Mouse (Mus musculus) layer of hippocampus, adult 11-12 months (tissue): ENCODE data around the gene Dirc2.
A peak's percentile ranks its signal among the peaks of the same experiment; 100 is the strongest.

Experiments used
- DNase-seq: peaks from one replicate; pipeline ENCODE4 v3.0.0; 2022; ENCODE audit warnings: low spot score

Dirc2 gene

GRCm38 (mm10) chr16:35739548-35739947, 29.6 kb downstream of the Dirc2 start:
- no peak for DNase-seq

DNA sequence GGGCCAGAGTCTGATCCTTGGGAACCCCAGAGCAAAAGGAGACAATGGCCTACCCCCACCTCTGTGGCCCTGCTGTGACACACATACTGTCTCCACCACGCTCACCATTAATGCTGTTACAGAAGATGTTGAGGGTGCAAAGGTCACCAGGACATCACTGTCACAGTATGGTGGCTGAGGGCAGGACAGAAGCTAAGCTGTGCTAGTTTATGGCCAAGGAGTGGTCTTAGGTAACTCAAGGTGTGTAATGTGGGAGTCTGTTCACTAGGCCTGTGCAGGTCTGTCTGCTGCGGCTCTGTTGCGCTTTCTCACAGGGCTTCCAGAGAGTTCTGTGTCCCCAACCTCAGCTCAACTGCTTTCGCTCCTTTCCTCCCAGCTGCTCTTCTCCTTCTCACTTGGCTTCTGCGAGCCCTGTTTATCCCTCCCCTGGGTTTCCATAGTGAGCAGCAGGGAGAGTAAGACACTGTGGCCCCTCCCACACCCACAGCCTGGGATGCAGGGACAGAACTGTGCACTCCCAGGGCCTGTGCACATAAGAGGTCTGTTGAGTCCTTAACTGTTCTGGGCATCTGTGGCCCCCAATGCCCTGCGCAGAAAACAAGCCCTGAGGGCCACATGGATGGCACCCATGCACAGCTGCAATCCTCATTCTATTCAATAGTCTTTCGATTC, 30.9 kb downstream of the Dirc2 start:
- DNase-seq, result no peak

- peak; percentile 54 for DNase-seq
Observed at GRCm38 (mm10) chr16:35734038-35734437, 35.1 kb downstream of the Dirc2 start.

GRCm38 (mm10) chr16:35732096-35732495, 37.1 kb downstream of the Dirc2 start:
- no peak for DNase-seq

GRCm38 (mm10) chr16:35729151-35729738, 39.9 kb downstream of the Dirc2 start:
- DNase-seq, result no peak

- no peak for DNase-seq
Observed at GRCm38 (mm10) chr16:35726601-35727000, 42.6 kb downstream of the Dirc2 start.

DNA sequence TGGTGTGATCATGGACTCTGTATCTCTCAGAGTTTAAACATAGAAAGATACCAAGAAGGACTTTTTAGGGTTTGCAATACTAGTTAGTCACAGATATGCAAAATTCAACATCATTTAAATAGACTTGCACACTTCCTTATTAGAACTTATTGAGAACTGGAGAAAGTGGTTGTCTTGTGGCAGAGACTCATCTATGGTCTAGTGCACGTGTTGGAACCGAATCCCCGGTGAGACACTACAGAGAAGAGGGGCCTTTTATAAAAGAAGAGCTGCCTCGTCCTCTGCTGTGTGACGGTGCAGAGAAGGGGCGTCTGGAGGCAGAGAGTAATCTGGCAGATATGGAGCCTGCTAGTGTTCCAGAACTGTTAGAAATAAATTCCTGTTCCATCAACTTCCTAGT, 44.6 kb downstream of the Dirc2 start:
- DNase-seq, result no peak

DNA sequence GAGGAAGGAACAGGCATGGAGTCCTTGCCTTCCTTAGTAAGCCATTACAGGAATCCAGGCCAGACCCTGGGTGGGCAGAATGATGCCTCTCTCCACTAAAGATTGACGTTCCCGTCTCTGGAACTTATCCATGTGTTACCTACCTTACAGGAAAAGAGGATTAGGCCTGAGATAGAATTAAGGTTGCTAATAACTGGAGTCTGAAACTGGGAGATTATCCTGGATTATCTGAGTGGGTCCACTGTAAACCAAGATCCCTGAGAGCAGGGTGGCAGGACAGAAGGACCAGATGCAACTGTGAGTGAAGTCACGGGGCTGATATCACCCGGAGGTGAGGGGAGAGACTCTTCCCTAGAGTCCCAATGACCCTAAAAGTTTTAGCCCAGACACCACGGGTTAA, 51.4 kb downstream of the Dirc2 start:
- no peak for DNase-seq

GRCm38 (mm10) chr16:35716257-35716656, 52.9 kb downstream of the Dirc2 start:
- DNase-seq, result no peak

DNA sequence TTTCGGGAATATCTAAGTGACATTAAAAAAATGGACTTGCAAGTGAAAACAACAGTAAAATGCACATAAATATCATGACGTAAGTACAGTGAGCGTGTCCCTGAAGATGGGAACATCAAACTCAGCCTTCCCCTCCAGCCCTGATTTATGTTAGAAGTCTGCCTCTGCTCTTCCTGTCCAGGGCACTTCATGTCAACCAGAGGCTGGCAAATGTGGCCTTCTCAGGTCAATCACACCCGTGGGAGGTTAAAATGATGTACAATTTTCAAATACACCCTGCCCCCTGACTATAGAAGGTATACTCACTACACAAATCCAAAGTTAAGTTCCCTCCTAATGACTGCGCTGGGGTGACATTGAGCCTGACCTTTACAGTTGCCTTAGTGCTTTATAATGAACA, 53.4 kb downstream of the Dirc2 start:
- DNase-seq, result no peak

GRCm38 (mm10) chr16:35715350-35715749, 53.8 kb downstream of the Dirc2 start:
- DNase-seq, result no peak

DNA sequence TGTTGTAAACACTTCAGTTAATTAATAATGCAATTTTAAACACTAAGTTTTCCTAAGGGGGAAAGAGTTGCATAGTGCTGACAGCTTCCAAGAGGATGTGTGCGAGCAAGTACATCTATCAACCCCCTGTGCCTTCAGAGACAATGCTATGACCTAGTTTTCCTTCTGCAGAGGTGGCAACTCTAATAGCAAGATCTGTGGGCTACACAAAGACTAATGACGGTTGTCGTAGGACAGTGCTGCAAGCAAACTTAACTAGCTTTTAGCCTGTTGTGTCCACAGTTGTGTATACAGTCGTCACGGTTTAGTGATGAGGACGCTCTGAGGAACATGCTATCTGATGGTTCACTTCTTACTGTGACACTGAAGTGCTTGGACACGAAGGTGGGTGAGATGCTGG, 54.5 kb downstream of the Dirc2 start:
- no peak for DNase-seq

- no peak for DNase-seq
Observed at GRCm38 (mm10) chr16:35713606-35714005, 55.5 kb downstream of the Dirc2 start.

DNA sequence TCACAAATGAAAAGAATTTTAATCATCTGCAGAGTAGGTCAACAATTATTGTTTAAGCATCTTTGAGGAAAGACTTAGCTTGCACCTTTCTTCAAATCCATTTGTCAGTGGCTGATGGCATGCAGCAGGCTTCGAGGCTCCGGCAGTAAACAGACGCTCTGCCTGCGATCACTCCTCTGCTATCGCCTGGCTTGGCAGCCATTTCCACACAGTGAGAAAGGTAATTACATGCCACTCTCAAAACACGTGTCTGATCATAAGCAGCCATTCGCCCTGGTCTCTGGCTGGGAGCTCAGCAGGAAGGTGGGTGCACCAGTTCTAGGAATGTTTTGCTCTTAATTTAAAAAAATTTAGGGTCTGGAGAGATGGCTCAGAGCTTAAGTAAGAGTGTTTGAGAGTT, 58.2 kb downstream of the Dirc2 start:
- peak; percentile 19 for DNase-seq

GRCm38 (mm10) chr16:35707004-35707403, 62.2 kb downstream of the Dirc2 start:
- DNase-seq, result no peak

DNA sequence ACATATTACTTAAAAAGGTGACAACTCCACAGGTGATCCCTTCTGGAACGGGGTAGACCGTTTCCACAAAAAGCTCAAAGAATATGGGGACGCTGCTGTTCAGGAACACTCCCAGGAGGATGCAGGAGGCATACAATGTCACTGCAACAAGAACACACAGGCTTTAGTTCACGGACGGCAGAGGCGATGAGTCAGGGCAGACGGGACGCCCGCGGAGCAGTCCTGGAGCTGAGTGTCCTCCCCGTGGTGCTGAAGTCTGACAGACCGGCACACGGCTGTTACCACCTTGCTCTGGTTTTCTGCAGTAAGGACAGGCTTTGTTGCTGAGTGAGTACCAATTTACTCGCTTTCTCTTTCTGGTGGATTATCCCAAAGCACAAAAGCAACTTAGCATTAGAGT, 64.4 kb downstream of the Dirc2 start:
- DNase-seq, result no peak

GRCm38 (mm10) chr16:35703763-35704679, 65.1 kb downstream of the Dirc2 start:
- peak; percentile 18 for DNase-seq

GRCm38 (mm10) chr16:35701823-35702222, 67.3 kb downstream of the Dirc2 start:
- DNase-seq, result peak; percentile 16

- DNase-seq, result no peak
Observed at GRCm38 (mm10) chr16:35696103-35696502, 73.1 kb downstream of the Dirc2 start.

DNA sequence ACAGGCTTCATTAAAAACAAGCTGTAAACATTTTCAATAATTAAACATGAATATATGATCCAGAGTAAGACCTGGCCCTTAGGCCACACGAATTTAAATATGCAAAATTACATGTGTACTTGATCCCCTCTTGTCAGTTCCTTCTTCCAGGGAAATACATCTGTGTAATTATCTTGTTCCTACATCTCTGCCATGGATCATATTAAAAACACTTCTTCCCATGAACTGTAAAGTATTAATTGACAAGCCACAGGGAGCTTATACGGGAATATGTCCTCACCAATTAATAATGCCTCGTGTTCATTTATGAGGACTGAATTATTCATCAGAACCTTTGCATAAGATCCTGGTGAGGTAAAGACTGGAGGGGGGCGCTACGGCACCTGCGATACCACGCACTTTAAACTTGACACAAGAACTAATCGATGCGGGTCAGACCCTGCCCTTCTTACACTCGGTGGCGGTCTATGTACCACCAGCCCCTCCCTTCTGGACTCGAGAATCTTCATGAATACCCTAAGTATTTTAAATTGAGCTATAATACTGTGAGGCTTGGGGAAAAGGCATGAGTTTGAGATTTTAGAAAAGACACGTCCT, 74.8 kb downstream of the Dirc2 start:
- no peak for DNase-seq

- no peak for DNase-seq
Observed at GRCm38 (mm10) chr16:35691606-35692005, 77.5 kb downstream of the Dirc2 start.

DNA sequence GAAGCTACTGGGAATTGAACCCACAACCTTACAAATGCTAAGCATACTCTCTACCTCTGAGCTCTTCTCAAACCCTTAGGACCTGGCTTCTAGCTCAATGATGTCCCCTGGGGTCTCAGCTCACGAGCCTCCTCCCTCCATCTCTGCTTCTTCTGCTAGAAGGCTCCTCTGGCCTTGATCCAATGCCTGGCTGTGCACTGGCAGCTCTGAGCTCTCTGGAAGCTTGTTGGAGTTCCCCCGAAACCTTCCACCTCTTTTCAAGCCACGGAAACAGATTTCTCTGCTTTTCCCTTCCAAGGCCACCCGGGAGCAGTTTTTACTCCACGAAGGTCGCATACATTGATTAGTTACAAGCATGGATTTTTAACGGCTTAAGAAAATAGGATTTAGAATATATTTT, 82.7 kb downstream of the Dirc2 start:
- no peak for DNase-seq

DNA sequence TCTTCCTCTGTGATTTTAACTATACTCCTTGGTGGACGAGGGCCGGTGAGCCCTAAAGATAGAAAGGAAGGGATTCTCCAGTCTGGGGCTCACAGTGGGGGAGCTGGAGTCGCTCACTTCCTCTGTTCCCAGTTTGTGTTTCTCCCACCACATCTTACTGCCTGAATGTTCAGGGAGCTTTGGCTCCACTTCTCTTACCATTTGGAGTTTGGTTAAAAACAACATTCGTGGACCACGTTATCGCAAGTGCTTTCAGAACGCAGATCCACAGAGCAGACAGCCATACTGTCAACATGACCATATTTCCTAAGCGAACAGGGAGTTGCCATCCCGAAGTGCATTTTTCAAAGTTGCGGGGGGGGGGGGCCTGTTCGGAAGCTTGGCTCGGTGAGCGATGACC, 84.1 kb downstream of the Dirc2 start:
- no peak for DNase-seq
